Mouse (Mus musculus) adipocyte (in vitro differentiated cells): ENCODE data around the gene Strada.
"Not testable (repeated sequence)": the region's sequence is repeated elsewhere in the genome, so short reads cannot be mapped to it uniquely, and the experiment has no call there.

Experiments used
- DNase-seq: peaks from one replicate; pipeline ENCODE4 v3.0.0-alpha.2; 2016; ENCODE audit warnings: low spot score

Strada gene

DNA sequence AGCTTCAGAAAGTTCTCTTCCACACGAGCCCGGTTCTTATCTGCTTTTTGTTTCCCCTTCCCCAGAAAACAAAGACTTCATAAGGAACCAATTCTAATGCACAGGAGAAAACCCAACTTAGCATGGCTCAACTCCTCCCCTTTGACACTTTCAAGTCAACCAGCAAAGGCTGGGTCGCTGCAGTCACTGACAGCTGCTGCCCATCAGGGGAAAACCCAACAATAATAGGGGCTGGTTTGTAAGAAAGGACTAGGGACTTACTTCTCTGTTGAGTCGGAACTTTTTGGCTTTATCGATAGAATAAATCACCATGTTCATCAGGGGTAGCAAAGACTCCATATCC is at the start of gene Strada:
TSS of gene Strada (minus strand) at position 46 of the 343 bp plus-strand sequence.
- no peak for DNase-seq

GRCm38 (mm10) chr11:106249326-106249725 is 47.4 kb upstream of the Strada start:
- DNase-seq: no peak

- DNase-seq: no peak
Observed at GRCm38 (mm10) chr11:106246834-106247233, 44.9 kb upstream of the Strada start.

- DNase-seq: not testable (repeated sequence)
Observed at GRCm38 (mm10) chr11:106233978-106234377, 32.0 kb upstream of the Strada start.

- DNase-seq: no peak
Observed at GRCm38 (mm10) chr11:106220603-106221002, 18.6 kb upstream of the Strada start.

DNA sequence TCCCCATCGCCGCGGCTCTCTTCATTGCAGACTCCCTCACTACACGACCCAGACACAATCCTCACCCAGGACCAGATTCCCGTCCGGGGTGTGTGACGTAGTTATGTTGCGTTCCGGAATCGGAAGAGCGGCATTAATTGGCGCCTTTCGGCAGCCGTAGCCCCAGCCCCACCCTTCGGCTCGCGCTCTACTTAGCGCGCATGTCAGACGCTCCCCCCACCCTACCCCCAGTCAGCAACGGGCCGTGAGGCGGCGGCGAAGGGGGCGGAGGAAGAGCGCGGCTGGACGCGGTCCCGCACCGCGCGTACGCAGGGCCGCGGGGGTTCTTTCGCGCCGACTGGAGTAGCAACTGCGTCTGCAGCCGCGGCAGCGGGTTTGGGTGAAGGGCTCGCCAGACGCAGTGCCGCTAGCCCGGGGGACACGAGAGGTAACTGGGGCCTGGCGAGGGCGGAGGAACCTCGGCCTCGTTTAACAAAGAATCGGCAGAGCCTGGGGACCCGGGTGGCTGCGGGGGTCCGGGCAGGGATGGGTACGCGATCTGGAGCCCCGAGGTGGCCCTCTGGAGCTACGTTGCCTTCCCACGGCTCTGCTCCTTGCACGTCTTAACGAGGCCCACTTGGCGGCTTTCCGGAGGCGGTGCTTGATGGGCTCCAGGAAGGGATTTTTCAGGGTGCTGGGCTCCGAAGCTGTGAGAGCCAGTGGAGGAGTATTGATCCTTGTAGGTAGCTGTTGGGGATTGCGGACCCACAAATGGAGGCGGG is 14.9 kb upstream of the Strada start, which contains the start of gene Ddx42:
TSS of gene Ddx42 (plus strand) at position 197 of the 761 bp plus-strand sequence.
- peak; percentile 98 for DNase-seq

GRCm38 (mm10) chr11:106215927-106216729 is 14.2 kb upstream of the Strada start, which contains the start of gene Ccdc47:
TSS of gene Ccdc47 (minus strand) at chr11:106216344.
- peak; percentile 100 for DNase-seq

GRCm38 (mm10) chr11:106215450-106215859 is 13.5 kb upstream of the Strada start:
- DNase-seq: peak; percentile 58

- no peak for DNase-seq
Observed at GRCm38 (mm10) chr11:106214856-106215255, 12.9 kb upstream of the Strada start.

DNA sequence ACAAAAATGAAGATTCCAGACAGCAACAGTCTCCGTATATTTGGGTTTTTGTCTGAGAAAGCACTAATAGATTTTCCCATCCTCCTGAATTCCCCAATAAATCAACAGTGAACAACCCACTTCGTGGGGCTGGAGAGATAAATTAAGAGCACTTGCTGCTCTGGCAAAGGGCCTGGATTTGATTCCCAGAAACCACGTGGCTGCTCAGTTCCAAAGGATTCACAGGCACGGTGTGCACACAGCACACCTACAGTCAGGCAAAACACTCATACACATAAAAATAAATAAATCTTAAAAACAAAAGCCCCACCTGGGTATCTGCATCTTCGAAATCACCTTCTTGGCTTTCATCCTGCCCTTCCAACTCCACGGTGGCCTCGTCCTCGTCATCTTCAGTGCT is 10.8 kb upstream of the Strada start:
- no peak for DNase-seq

DNA sequence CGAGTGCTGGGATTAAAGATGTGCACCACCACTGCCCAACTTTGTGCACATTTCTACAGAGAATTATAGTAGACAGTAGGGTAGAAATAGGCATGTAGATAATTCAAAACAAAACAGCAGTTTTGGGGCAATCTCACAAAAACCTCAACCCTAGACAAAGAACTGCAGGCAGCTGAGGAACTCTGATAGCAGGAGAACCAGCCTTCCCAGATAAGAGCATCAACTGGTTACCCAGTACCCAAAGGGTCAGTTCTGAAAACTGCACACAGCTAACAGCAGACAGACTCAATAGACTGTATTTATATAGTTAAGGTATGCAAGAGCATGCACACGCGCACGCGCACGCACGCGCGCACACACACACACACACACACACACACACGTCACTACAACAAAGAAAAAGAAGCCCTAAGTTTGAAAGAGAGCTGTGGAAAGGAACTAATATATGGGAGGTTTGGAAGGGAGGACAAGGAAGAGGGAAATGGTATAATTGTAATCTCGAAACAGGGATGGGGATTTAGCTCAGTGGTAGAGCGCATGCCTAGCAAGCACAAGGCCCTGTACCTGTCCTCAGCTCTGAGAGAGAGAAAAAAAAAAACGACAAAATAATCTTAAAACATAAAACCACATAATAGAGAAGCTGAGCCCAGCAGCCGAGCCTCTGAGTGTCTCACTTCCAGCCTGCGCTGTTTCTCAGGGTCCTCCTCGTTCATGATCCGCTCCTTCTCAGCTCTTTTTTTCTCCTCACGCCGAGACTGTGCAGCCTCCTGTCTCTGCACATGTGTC is 438 bp downstream of the Strada start:
- no peak for DNase-seq

GRCm38 (mm10) chr11:106200756-106201155 is 1.2 kb downstream of the Strada start:
- DNase-seq: no peak

DNA sequence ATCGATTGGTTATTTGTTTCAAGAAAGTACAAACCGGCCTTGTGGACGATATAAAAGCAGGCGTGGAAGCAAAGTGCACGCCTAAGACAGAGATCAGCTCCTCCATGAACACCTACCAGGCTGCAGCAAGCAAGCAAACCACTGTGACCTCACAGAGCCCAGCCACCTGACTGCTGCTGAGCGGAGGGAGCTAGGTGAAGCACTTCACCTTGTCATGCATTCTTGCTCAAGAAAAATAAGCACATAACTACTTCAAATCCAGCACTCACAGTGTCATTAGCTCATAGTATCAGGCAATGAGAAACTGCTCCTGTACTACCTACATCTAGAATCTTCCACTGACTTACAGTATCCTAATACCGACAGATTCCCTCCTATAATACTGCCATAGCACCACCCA is 2.0 kb downstream of the Strada start:
- not testable (repeated sequence) for DNase-seq

DNA sequence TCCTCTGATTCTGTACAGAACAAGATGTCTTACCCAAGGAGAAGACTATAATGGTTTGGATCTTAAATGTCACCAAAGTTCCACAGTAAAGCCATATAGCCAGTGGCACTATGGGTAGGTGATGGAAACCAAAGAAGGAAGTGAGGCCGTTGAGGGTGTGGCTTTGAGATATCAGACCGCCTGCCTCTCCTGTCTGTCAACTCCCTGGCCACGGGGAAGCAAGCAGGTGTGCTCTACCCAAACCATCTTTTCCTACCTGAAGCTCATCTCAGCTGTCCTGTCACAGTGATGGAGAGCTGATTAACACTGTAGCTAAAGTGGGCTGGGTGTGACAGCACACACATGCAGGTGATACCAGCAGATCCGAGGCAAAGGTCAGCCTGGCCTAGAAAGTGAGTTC is 3.7 kb downstream of the Strada start:
- no peak for DNase-seq

DNA sequence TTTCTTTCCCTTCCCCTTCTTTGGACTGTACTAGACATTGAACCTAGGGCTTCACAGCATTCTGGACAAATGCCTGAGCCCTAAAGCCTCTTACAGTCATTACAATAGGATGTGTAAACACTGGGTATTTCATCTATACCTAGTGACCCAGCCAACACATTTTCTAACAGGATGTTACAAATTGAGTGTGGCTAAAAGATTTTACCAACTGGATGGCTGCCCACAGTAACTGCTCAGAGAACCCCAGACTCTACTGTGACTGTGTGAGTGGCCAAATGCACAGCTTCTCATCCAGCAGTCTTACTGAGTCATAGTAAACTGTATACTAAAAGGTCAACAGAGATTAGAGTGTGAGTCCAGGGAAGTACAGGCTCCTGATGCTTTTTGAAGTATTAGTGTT is 6.6 kb downstream of the Strada start:
- peak; percentile 41 for DNase-seq

- no peak for DNase-seq
Observed at GRCm38 (mm10) chr11:106194891-106195290, 7.1 kb downstream of the Strada start.

GRCm38 (mm10) chr11:106194155-106194541 is 7.8 kb downstream of the Strada start:
- no peak for DNase-seq

DNA sequence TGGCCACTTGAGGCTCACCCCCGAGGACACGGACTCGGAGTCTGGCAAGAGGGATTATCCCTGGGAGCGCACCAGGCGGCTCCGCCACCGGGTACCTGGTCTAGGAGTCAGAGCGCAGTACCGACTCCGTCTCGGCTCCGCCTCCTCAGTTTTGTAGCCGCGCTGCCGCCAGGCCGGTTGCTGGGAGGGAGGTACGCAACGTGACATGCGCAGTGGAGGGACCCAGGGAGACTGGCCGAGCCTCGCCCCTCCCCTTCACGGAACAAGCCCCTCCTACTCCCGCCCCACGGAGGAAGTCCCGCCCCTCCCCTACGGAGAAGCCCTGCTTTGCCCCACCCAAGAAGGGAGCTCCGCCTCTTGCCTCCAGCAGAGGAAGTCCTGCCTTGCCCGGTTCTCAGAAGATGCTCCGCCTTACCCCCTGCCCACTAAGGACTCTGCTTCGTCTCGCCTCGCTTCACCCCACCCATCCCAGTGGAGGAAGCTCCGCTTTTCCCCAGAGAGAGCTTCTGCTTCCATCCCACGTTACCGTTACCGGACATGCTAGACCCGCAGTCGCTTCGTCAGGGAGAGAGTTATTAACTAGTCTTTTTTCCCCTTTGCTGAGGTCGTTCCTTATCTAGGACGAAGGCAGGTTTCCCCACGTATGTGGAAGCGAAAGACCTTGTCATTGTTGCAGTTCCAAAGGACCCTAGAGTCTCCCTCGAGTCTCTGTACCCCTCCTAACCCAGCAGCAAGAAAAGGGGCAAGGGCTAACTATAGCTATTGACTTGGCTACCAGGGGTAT is 8.4 kb downstream of the Strada start:
- DNase-seq: peak; percentile 99

DNA sequence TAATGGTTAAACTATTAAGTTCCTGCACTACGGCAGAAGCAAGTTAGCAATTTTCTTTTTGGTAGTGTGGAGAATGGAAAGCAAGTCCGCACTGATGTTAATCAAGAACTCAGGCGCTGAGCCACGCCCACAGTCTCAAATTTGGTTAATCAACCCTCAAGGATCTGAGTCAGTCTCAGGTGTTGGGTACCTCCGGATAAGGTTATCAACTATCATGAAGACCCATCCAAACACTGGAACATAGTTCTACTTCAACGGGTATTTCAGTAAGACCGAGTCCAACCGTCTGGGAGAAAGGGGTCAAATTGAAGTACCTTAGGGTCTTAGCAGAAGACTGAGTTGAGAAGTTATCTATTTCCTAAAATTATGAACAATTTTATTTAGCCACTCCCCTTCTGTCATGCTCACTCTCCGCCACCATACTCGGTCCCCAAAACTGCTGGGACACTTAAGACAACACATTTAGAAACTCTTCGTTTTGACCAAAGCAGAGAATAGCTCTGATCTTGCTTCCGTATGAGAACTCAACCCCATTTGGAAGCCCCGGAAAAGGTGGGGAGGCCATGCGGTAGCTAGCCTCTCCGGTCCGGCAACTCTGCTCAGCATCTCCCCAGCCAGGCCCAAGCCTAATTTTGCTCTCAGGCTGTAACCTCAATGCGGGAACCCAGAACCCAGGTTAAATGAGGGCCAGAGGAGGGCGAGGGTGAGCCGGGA is 9.2 kb downstream of the Strada start:
- no peak for DNase-seq

- no peak for DNase-seq
Observed at GRCm38 (mm10) chr11:106192241-106192640, 9.7 kb downstream of the Strada start.

- DNase-seq: no peak
Observed at GRCm38 (mm10) chr11:106191716-106192115, 10.3 kb downstream of the Strada start.
